Mouse (Mus musculus) embryonic facial prominence, embryonic 13.5 days (tissue): ENCODE data around the gene Maml3. TPM values are rescaled to one million over a fixed set of nuclear protein-coding genes. Genes with fewer than 3 reads are reported as not detected.

Experiments
- ATAC-seq: fragments of 200-750 bp; cut with Nextera tagmentation; 2 replicates; pipeline ENCODE4 v1.8.0; 2017; ENCODE audit warnings: low read depth; ENCODE audit not compliant: insufficient number of reproducible peaks, insufficient read depth, low FRiP score, low TSS enrichment
- H3K27ac ChIP-seq: fragments of 300-500 bp; sonication (generic); 2 replicates; pipeline ENCODE4 v1.5.1; 2015; ENCODE audit warnings: moderate library complexity, mild to moderate bottlenecking, inconsistent platforms
- H3K27me3 ChIP-seq: fragments of 300-500 bp; sonication (generic); 2 replicates; pipeline ENCODE4 v1.6.1; 2015; ENCODE audit warnings: mild to moderate bottlenecking, inconsistent platforms
- H3K36me3 ChIP-seq: fragments of 300-500 bp; sonication (generic); 2 replicates; pipeline ENCODE4 v1.6.1; 2015; ENCODE audit warnings: mild to moderate bottlenecking, inconsistent platforms
- H3K4me1 ChIP-seq: fragments of 300-500 bp; sonication (generic); 2 replicates; pipeline ENCODE4 v1.6.1; 2015; ENCODE audit warnings: inconsistent platforms
- H3K4me2 ChIP-seq: fragments of 300-500 bp; sonication (generic); 2 replicates; pipeline ENCODE4 v1.6.1; 2015; ENCODE audit warnings: moderate library complexity, mild to moderate bottlenecking, inconsistent platforms
- H3K4me3 ChIP-seq: fragments of 300-500 bp; sonication (generic); 2 replicates; pipeline ENCODE4 v1.5.1; 2015; ENCODE audit warnings: mild to moderate bottlenecking, inconsistent platforms
- H3K9ac ChIP-seq: fragments of 300-500 bp; sonication (generic); 2 replicates; pipeline ENCODE4 v1.6.1; 2015; ENCODE audit warnings: mild to moderate bottlenecking, inconsistent platforms
- H3K9me3 ChIP-seq: fragments of 300-500 bp; sonication (generic); 2 replicates; pipeline ENCODE4 v1.6.1; 2016; ENCODE audit warnings: inconsistent platforms
- WGBS: fragments of 180-500 bp; shearing (Covaris S2); methylation state at CpG from one replicate; pipeline ENCODE4 v1.1.7; 2015; ENCODE audit warnings: mixed read lengths; 5-methylcytosine and 5-hydroxymethylcytosine counted together
- polyA plus RNA-seq: library from polyadenylated mRNA; unstranded; fragments of >200 nt; fragmentation: Nextera tagmentation; extraction: Ambion mirVana; gene quantifications from 2 replicates; pipeline ENCODE4 v1.2.1, GENCODE M21; 2015

Maml3 gene
- polyA plus RNA-seq, 1 experiment from 2014 or later: 6.5 TPM

GRCm38 (mm10) chr3:51941781-51942180 is 163.1 kb downstream of the Maml3 start:
- no peak for ATAC-seq
- no peak overlapping the region for H3K4me2 ChIP-seq
- H3K9ac ChIP-seq: no peak overlapping the region
- no peaks in the 10 kb centered on the region for H3K9me3 ChIP-seq
- no peak overlapping the region for H3K4me3 ChIP-seq
- H3K27me3 ChIP-seq: no peaks in the 10 kb centered on the region
- no peak overlapping the region for H3K27ac ChIP-seq
- WGBS: 87% methylated on average over 8 of the region's 8 CpGs
- H3K4me1 ChIP-seq: no peaks in the 10 kb centered on the region
- no peaks in the 10 kb centered on the region for H3K36me3 ChIP-seq

GRCm38 (mm10) chr3:51939864-51940263 is 165.0 kb downstream of the Maml3 start:
- no peak overlapping the region for H3K9ac ChIP-seq
- no peaks in the 10 kb centered on the region; the same call in 1 of the 2 replicates for H3K9me3 ChIP-seq
- no peaks in the 10 kb centered on the region for H3K4me1 ChIP-seq
- ATAC-seq: no peak
- H3K4me2 ChIP-seq: no peak overlapping the region
- WGBS: 77% methylated on average over 7 of the region's 7 CpGs
- H3K4me3 ChIP-seq: no peak overlapping the region
- H3K27ac ChIP-seq: no peak overlapping the region
- no peaks in the 10 kb centered on the region for H3K36me3 ChIP-seq
- H3K27me3 ChIP-seq: no peaks in the 10 kb centered on the region

- H3K9ac ChIP-seq: no peak overlapping the region
- H3K9me3 ChIP-seq: no peaks in the 10 kb centered on the region; the same call in 1 of the 2 replicates
- WGBS: 92% methylated on average over 5 of the region's 5 CpGs
- no peak overlapping the region for H3K27ac ChIP-seq
- no peaks in the 10 kb centered on the region for H3K27me3 ChIP-seq
- no peaks in the 10 kb centered on the region for H3K4me1 ChIP-seq
- H3K4me2 ChIP-seq: no peak overlapping the region
- ATAC-seq: no peak
- no peak overlapping the region for H3K4me3 ChIP-seq
- H3K36me3 ChIP-seq: no peaks in the 10 kb centered on the region
Observed at GRCm38 (mm10) chr3:51939054-51939453, 165.8 kb downstream of the Maml3 start.

- 95% methylated on average over 5 of the region's 5 CpGs for WGBS
Observed at GRCm38 (mm10) chr3:51937176-51937575, 167.7 kb downstream of the Maml3 start.

GRCm38 (mm10) chr3:51934531-51935485 is 170.1 kb downstream of the Maml3 start:
- ATAC-seq: no peak
- H3K9me3 ChIP-seq: no peaks in the 10 kb centered on the region; the same call in 1 of the 2 replicates
- no peaks in the 10 kb centered on the region for H3K36me3 ChIP-seq
- H3K4me2 ChIP-seq: no peak overlapping the region
- H3K27me3 ChIP-seq: no peaks in the 10 kb centered on the region
- no peak overlapping the region for H3K9ac ChIP-seq
- H3K4me3 ChIP-seq: no peak overlapping the region
- H3K4me1 ChIP-seq: no peaks in the 10 kb centered on the region
- no peak overlapping the region for H3K27ac ChIP-seq
- WGBS: 90% methylated on average over 13 of the region's 13 CpGs

More at GRCm38 (mm10) chr3:51937176-51937575, 167.7 kb downstream of the Maml3 start:
- Histone ChIP-seq H3K9me3 (no peaks in the 10 kb centered on the region; the same call in 1 of the 2 replicates), H3K9ac (no peak overlapping the region), H3K4me1 (no peaks in the 10 kb centered on the region), H3K4me2 (no peak overlapping the region), H3K4me3 (no peak overlapping the region), H3K27me3 (no peaks in the 10 kb centered on the region), H3K36me3 (no peaks in the 10 kb centered on the region), H3K27ac (no peak overlapping the region)
- ATAC-seq: no peak

GRCm38 (mm10) chr3:51928188-51928587 is 176.7 kb downstream of the Maml3 start:
- no peaks in the 10 kb centered on the region for H3K9me3 ChIP-seq
- H3K4me2 ChIP-seq: 0 out of 2 replicates have a peak overlapping the region, but pooled peaks have one; percentile 28
- no peak overlapping the region for H3K4me3 ChIP-seq
- no peaks in the 10 kb centered on the region for H3K36me3 ChIP-seq
- peaks cover 23% of the 10 kb centered on the region for H3K4me1 ChIP-seq
- H3K27ac ChIP-seq: no peak overlapping the region
- no peak overlapping the region for H3K9ac ChIP-seq
- H3K27me3 ChIP-seq: no peaks in the 10 kb centered on the region
- no peak for ATAC-seq
- 43% methylated on average over 14 of the region's 14 CpGs for WGBS

GRCm38 (mm10) chr3:51927591-51927990 is 177.3 kb downstream of the Maml3 start:
- no peak for ATAC-seq
- H3K9me3 ChIP-seq: no peaks in the 10 kb centered on the region

GRCm38 (mm10) chr3:51927043-51927442 is 177.8 kb downstream of the Maml3 start:
- 70% methylated on average over 6 of the region's 6 CpGs for WGBS
- no peak for ATAC-seq
- H3K4me3 ChIP-seq: no peak overlapping the region
- peaks cover 23% of the 10 kb centered on the region for H3K4me1 ChIP-seq
- no peaks in the 10 kb centered on the region for H3K27me3 ChIP-seq
- H3K4me2 ChIP-seq: no peak overlapping the region
- H3K9me3 ChIP-seq: no peaks in the 10 kb centered on the region
- H3K9ac ChIP-seq: no peak overlapping the region
- H3K27ac ChIP-seq: peak overlapping the region; percentile 34; the same call in 1 of the 2 replicates
- H3K36me3 ChIP-seq: no peaks in the 10 kb centered on the region

More at GRCm38 (mm10) chr3:51927591-51927990, 177.3 kb downstream of the Maml3 start:
- WGBS: 47% methylated on average over 7 of the region's 7 CpGs
- no peak overlapping the region for H3K9ac ChIP-seq
- H3K27me3 ChIP-seq: no peaks in the 10 kb centered on the region
- H3K4me3 ChIP-seq: no peak overlapping the region
- no peaks in the 10 kb centered on the region for H3K36me3 ChIP-seq
- peaks cover 23% of the 10 kb centered on the region for H3K4me1 ChIP-seq
- peak overlapping the region; percentile 28; the same call in 1 of the 2 replicates for H3K4me2 ChIP-seq
- no peak overlapping the region for H3K27ac ChIP-seq

GRCm38 (mm10) chr3:51925758-51926157 is 179.1 kb downstream of the Maml3 start:
- H3K4me1 ChIP-seq: peaks cover 23% of the 10 kb centered on the region
- H3K36me3 ChIP-seq: no peaks in the 10 kb centered on the region
- no peak overlapping the region for H3K9ac ChIP-seq
- H3K4me2 ChIP-seq: no peak overlapping the region
- ATAC-seq: no peak
- no peak overlapping the region for H3K4me3 ChIP-seq
- no peaks in the 10 kb centered on the region for H3K9me3 ChIP-seq
- no peak overlapping the region for H3K27ac ChIP-seq
- no peaks in the 10 kb centered on the region for H3K27me3 ChIP-seq
- 65% methylated on average over 2 of the region's 2 CpGs for WGBS

GRCm38 (mm10) chr3:51924636-51925035 is 180.2 kb downstream of the Maml3 start:
- Histone ChIP-seq H3K4me3 (no peak overlapping the region), H3K4me1 (peaks cover 23% of the 10 kb centered on the region), H3K36me3 (no peaks in the 10 kb centered on the region), H3K27ac (no peak overlapping the region), H3K4me2 (no peak overlapping the region), H3K9ac (no peak overlapping the region), H3K9me3 (peaks cover 7% of the 10 kb centered on the region; the same call in 1 of the 2 replicates), H3K27me3 (no peaks in the 10 kb centered on the region)
- 74% methylated on average over 5 of the region's 5 CpGs for WGBS
- ATAC-seq: no peak

- no peak for ATAC-seq
- Histone ChIP-seq H3K36me3 (no peaks in the 10 kb centered on the region), H3K4me1 (peaks cover 23% of the 10 kb centered on the region), H3K27me3 (no peaks in the 10 kb centered on the region), H3K9me3 (peaks cover 7% of the 10 kb centered on the region; the same call in 1 of the 2 replicates), H3K4me2 (no peak overlapping the region), H3K27ac (no peak overlapping the region), H3K9ac (no peak overlapping the region), H3K4me3 (no peak overlapping the region)
- WGBS: 81% methylated on average over 6 of the region's 6 CpGs
Observed at GRCm38 (mm10) chr3:51923800-51924199, 181.1 kb downstream of the Maml3 start.

GRCm38 (mm10) chr3:51916902-51917301 is 188.0 kb downstream of the Maml3 start:
- no peak overlapping the region for H3K4me2 ChIP-seq
- H3K9me3 ChIP-seq: peaks cover 7% of the 10 kb centered on the region; the same call in 1 of the 2 replicates
- no peaks in the 10 kb centered on the region for H3K27me3 ChIP-seq
- H3K9ac ChIP-seq: no peak overlapping the region
- no peak overlapping the region for H3K4me3 ChIP-seq
- H3K4me1 ChIP-seq: peaks cover 23% of the 10 kb centered on the region
- WGBS: 85% methylated on average over 4 of the region's 4 CpGs
- 0 out of 2 replicates have a peak, but pooled peaks have one; percentile 10 for ATAC-seq
- H3K27ac ChIP-seq: no peak overlapping the region
- H3K36me3 ChIP-seq: no peaks in the 10 kb centered on the region
